ENCODE assay signal across 12 mouse cellular contexts in genomic region chr7:45312686-45313453, GRCm38 (mm10). TPM values are rescaled to one million over a fixed set of nuclear protein-coding genes. Genes with fewer than 3 reads are reported as not detected.
DNase-seq lines count a peak whose midpoint lies in the region; ATAC-seq and TF ChIP-seq lines count a peak whose summit lies in the region.
"Had no signal": no experiment of that assay in that cellular context is flagged by ENCODE, and none has a peak within 500 bp of the region (broad histone marks: within the 10 kb centered on the region; RNA-seq: fewer than 3 reads in every experiment).

No protein-coding gene starts in this region.

- H3K9me3 ChIP-seq in hindbrain, embryonic 11.5 days (ENCODE audit: control insufficient read depth, low read length), result no peaks in the 10 kb centered on the region
- no peaks in the 10 kb centered on the region for H3K9me3 ChIP-seq in hindbrain, embryonic 10.5 days
- no peaks in the 10 kb centered on the region for H3K9me3 ChIP-seq in embryonic facial prominence, embryonic 12.5 days

- WGBS in hindbrain, embryonic 11.5 days, result 27% methylated on average over 10 of the region's 10 CpGs
- WGBS in hindbrain, embryonic 10.5 days, result 40% methylated on average over 10 of the region's 10 CpGs
- WGBS in embryonic facial prominence, embryonic 12.5 days, result 15% methylated on average over 10 of the region's 10 CpGs

- ATAC-seq in hindbrain, embryonic 11.5 days (ENCODE audit: low FRiP score), result no peak
- no peak for ATAC-seq in embryonic facial prominence, embryonic 12.5 days (ENCODE audit: insufficient number of reproducible peaks, insufficient read depth, low FRiP score, low TSS enrichment)
- ATAC-seq in activated CD4-positive, CD25-positive, alpha-beta regulatory T cell, adult 4 months, result no peak

- no peak overlapping the region for H3K4me3 ChIP-seq in hindbrain, embryonic 11.5 days (ENCODE audit: low read depth, low read length)
- no peak overlapping the region for H3K4me3 ChIP-seq in hindbrain, embryonic 10.5 days
- no peak overlapping the region for H3K4me3 ChIP-seq in C2C12 (ENCODE audit: insufficient read depth, poor library complexity, severe bottlenecking)
- no peak overlapping the region for H3K4me3 ChIP-seq in embryonic facial prominence, embryonic 12.5 days

- no peak overlapping the region for H3K4me2 ChIP-seq in hindbrain, embryonic 11.5 days (replicated peaks; ENCODE audit: low read depth, low read length)
- peak overlapping the region; percentile 20; the same call in 1 of the 2 replicates for H3K4me2 ChIP-seq in embryonic facial prominence, embryonic 12.5 days (replicated peaks)

- no peak for TF ChIP-seq CTCF in C2C12 (IDR thresholded peaks at IDR 0.05; ENCODE audit: control insufficient read depth, insufficient read depth, insufficient read length)

- intact Hi-C loops in left cerebral cortex, postnatal 36 days (cut with DNase I), result no loop called here

- peak overlapping the region; percentile 11; the same call in 1 of the 2 replicates for H3K27ac ChIP-seq in hindbrain, embryonic 11.5 days (ENCODE audit: low read depth, low read length)
- no peak overlapping the region for H3K27ac ChIP-seq in hindbrain, embryonic 10.5 days
- H3K27ac ChIP-seq in embryonic facial prominence, embryonic 12.5 days, result no peak overlapping the region

- H3K79me2 ChIP-seq in C2C12 (ENCODE audit: control insufficient read depth, insufficient read depth), result no peaks in the 10 kb centered on the region

- H3K36me3 ChIP-seq in hindbrain, embryonic 11.5 days (ENCODE audit: control insufficient read depth, insufficient read depth, low read length), result no peaks in the 10 kb centered on the region
- H3K36me3 ChIP-seq in hindbrain, embryonic 10.5 days, result peaks cover 6% of the 10 kb centered on the region; the same call in 1 of the 2 replicates
- H3K36me3 ChIP-seq in C2C12 (ENCODE audit: control insufficient read depth, insufficient read depth), result no peaks in the 10 kb centered on the region
- peaks cover 17% of the 10 kb centered on the region for H3K36me3 ChIP-seq in embryonic facial prominence, embryonic 12.5 days

- H3K79me3 ChIP-seq in C2C12 (ENCODE audit: low read depth), result no peaks in the 10 kb centered on the region

- H3ac ChIP-seq in C2C12 (ENCODE audit: control insufficient read depth, insufficient read length, low read depth), result no peak overlapping the region

- 0 out of 2 replicates have a peak, but pooled peaks cover 2% of the 10 kb centered on the region for H3K4me1 ChIP-seq in hindbrain, embryonic 11.5 days (replicated peaks; ENCODE audit: control insufficient read depth, insufficient read depth, low read length)
- H3K4me1 ChIP-seq in hindbrain, embryonic 10.5 days (replicated peaks), result peaks cover 29% of the 10 kb centered on the region
- H3K4me1 ChIP-seq in embryonic facial prominence, embryonic 12.5 days, result peaks cover 16% of the 10 kb centered on the region

- no peak overlapping the region for H3K9ac ChIP-seq in hindbrain, embryonic 11.5 days (ENCODE audit: low read depth, low read length)
- H3K9ac ChIP-seq in embryonic facial prominence, embryonic 12.5 days, result no peak overlapping the region

- DNase-seq in hindbrain, embryonic 11.5 days (ENCODE audit: low spot score), result no peak
- DNase-seq in hindbrain, embryonic 10.5 days (ENCODE audit: low spot score), result no peak
- peak; percentile 58 for DNase-seq in mesoderm, embryonic 11.5 days (ENCODE audit: low read depth, low spot score)
- DNase-seq in right cerebral cortex, adult 18-20 months, result no peak
- no peak for DNase-seq in left cerebral cortex, postnatal 36 days (ENCODE audit: low spot score in 2 of 2)
- DNase-seq: gastrocnemius, postnatal 25 days had no signal

- no peaks in the 10 kb centered on the region for H3K27me3 ChIP-seq in hindbrain, embryonic 11.5 days (ENCODE audit: control insufficient read depth, insufficient read depth, low read length)
- peaks cover 10% of the 10 kb centered on the region; the same call in 1 of the 2 replicates for H3K27me3 ChIP-seq in hindbrain, embryonic 10.5 days (ENCODE audit: insufficient read depth, poor library complexity, severe bottlenecking)
- H3K27me3 ChIP-seq in C2C12 (ENCODE audit: control insufficient read depth, insufficient read depth, insufficient read length), result no peaks in the 10 kb centered on the region
- H3K27me3 ChIP-seq in embryonic facial prominence, embryonic 12.5 days, result 0 out of 2 replicates have a peak, but pooled peaks cover 5% of the 10 kb centered on the region

TF ChIP-seq in C2C12, 6 proteins besides CTCF, POLR2A, EP300 and RAD21:
- TF ChIP-seq MAX (IDR thresholded peaks at IDR 0.05) (peak; percentile 12), USF1 (IDR thresholded peaks at IDR 0.05; ENCODE audit: low read depth) (no peak)

RNA-seq across cellular contexts. Expression of gene Trpm4, which starts 20.7 kb away (rescaled TPM):
- 5.2 and 6.9 TPM in 2 replicates for polyA plus RNA-seq in hindbrain, embryonic 11.5 days (2014; fragmentation: Nextera tagmentation; extraction: Ambion mirVana)
- 10.5 and 12.5 TPM in 2 replicates for polyA plus RNA-seq in hindbrain, embryonic 10.5 days (2016; fragmentation: Nextera tagmentation; extraction: Ambion mirVana)
- polyA plus RNA-seq in C2C12 (2012; fragmentation: generic; extraction: Trizol), result 10.6 TPM
- polyA plus RNA-seq in embryonic facial prominence, embryonic 12.5 days (2016; fragmentation: Nextera tagmentation; extraction: Ambion mirVana), result 16.1 and 18.5 TPM in 2 replicates
- polyA plus RNA-seq in activated CD4-positive, CD25-positive, alpha-beta regulatory T cell, adult 4 months (2017; shearing (Covaris generic)), result 10 to 100 TPM; 21.7 to 27.8 TPM
- 10 to 100 TPM; 18.0 to 20.9 TPM for total RNA-seq in left cerebral cortex, postnatal 36 days (2021)

RNA-seq across cellular contexts. Expression of gene Hrc, which starts 22.2 kb away (rescaled TPM):
- polyA plus RNA-seq in hindbrain, embryonic 11.5 days (2014; fragmentation: Nextera tagmentation; extraction: Ambion mirVana), result 0.68 and 0.77 TPM in 2 replicates
- polyA plus RNA-seq in hindbrain, embryonic 10.5 days (2016; fragmentation: Nextera tagmentation; extraction: Ambion mirVana), result 0.36 and 0.42 TPM in 2 replicates
- polyA plus RNA-seq in C2C12 (2012; fragmentation: generic; extraction: Trizol), result 0.51 TPM
- polyA plus RNA-seq in embryonic facial prominence, embryonic 12.5 days (2016; fragmentation: Nextera tagmentation; extraction: Ambion mirVana), result 0.81 and 1.5 TPM in 2 replicates
- polyA plus RNA-seq in activated CD4-positive, CD25-positive, alpha-beta regulatory T cell, adult 4 months (2017; shearing (Covaris generic)), result not detected
- under 1 TPM; 0.27 to 0.52 TPM for total RNA-seq in left cerebral cortex, postnatal 36 days (2021)
- total RNA-seq: neutrophil, adult 5-6 weeks had no signal

RNA-seq across cellular contexts. Expression of gene Slc6a21, which starts 35.6 kb away (rescaled TPM):
- polyA plus RNA-seq in hindbrain, embryonic 11.5 days (2014; fragmentation: Nextera tagmentation; extraction: Ambion mirVana), result not detected in 2 replicates
- not detected in 2 replicates for polyA plus RNA-seq in hindbrain, embryonic 10.5 days (2016; fragmentation: Nextera tagmentation; extraction: Ambion mirVana)
- not detected for polyA plus RNA-seq in C2C12 (2012; fragmentation: generic; extraction: Trizol)
- polyA plus RNA-seq in embryonic facial prominence, embryonic 12.5 days (2016; fragmentation: Nextera tagmentation; extraction: Ambion mirVana), result not detected in 2 replicates
- not detected for polyA plus RNA-seq in activated CD4-positive, CD25-positive, alpha-beta regulatory T cell, adult 4 months (2017; shearing (Covaris generic))
- not detected for total RNA-seq in left cerebral cortex, postnatal 36 days (2021)
- total RNA-seq: common myeloid progenitor, adult 5-6 weeks; gastrocnemius, postnatal 25 days; neutrophil, adult 5-6 weeks had no signal
- polyA plus RNA-seq: liver, embryonic 16.5 days had no signal

RNA-seq across cellular contexts. Expression of gene Ppfia3, which starts 53.9 kb away (rescaled TPM):
- polyA plus RNA-seq in hindbrain, embryonic 11.5 days (2014; fragmentation: Nextera tagmentation; extraction: Ambion mirVana), result 8.2 and 9.5 TPM in 2 replicates
- polyA plus RNA-seq in hindbrain, embryonic 10.5 days (2016; fragmentation: Nextera tagmentation; extraction: Ambion mirVana), result 8.4 and 12.9 TPM in 2 replicates
- polyA plus RNA-seq in C2C12 (2012; fragmentation: generic; extraction: Trizol), result 4.8 TPM
- 8.8 and 9.2 TPM in 2 replicates for polyA plus RNA-seq in embryonic facial prominence, embryonic 12.5 days (2016; fragmentation: Nextera tagmentation; extraction: Ambion mirVana)
- not detected for polyA plus RNA-seq in activated CD4-positive, CD25-positive, alpha-beta regulatory T cell, adult 4 months (2017; shearing (Covaris generic))
- 100 to 1,000 TPM; 154 to 168 TPM for total RNA-seq in left cerebral cortex, postnatal 36 days (2021)
- total RNA-seq: common myeloid progenitor, adult 5-6 weeks; neutrophil, adult 5-6 weeks had no signal

RNA-seq across cellular contexts. Expression of gene Lin7b, which starts 57.5 kb away (rescaled TPM):
- 0.92 and 1.7 TPM in 2 replicates for polyA plus RNA-seq in hindbrain, embryonic 11.5 days (2014; fragmentation: Nextera tagmentation; extraction: Ambion mirVana)
- 0.89 and 1.5 TPM in 2 replicates for polyA plus RNA-seq in hindbrain, embryonic 10.5 days (2016; fragmentation: Nextera tagmentation; extraction: Ambion mirVana)
- 0.94 TPM for polyA plus RNA-seq in C2C12 (2012; fragmentation: generic; extraction: Trizol)
- 1.2 and 1.9 TPM in 2 replicates for polyA plus RNA-seq in embryonic facial prominence, embryonic 12.5 days (2016; fragmentation: Nextera tagmentation; extraction: Ambion mirVana)
- not detected for polyA plus RNA-seq in activated CD4-positive, CD25-positive, alpha-beta regulatory T cell, adult 4 months (2017; shearing (Covaris generic))
- total RNA-seq in left cerebral cortex, postnatal 36 days (2021), result 100 to 1,000 TPM; 164 to 189 TPM
- polyA plus RNA-seq: liver, embryonic 16.5 days had no signal
